Comparison of ENCODE assay signal across 8 mouse cellular contexts in genomic region chr14:57664822-57665627, GRCm38 (mm10). TPM values are rescaled to one million over a fixed set of nuclear protein-coding genes. Genes with fewer than 3 reads are reported as not detected.
A peak's percentile ranks its signal among the peaks of the same experiment; 100 is the strongest.
DNase-seq lines count a peak whose midpoint lies in the region; ATAC-seq and TF ChIP-seq lines count a peak whose summit lies in the region.

Gene Xpo4 (minus strand): TSS chr14:57665430.

- peak within 1 kb of the TSS; percentile 85 for H3K4me2 ChIP-seq in forebrain, embryonic 15.5 days (replicated peaks)
- peak within 1 kb of the TSS; percentile 97 for H3K4me2 ChIP-seq in neural tube, embryonic 14.5 days (ENCODE audit: low read depth, low read length)

- peak within 1 kb of the TSS; percentile 96 for H3K27ac ChIP-seq in forebrain, embryonic 15.5 days (replicated peaks)
- peak within 1 kb of the TSS; percentile 96 for H3K27ac ChIP-seq in neural tube, embryonic 14.5 days (ENCODE audit: low read depth, low read length)
- H3K27ac ChIP-seq in testis, adult 2 months (ENCODE audit: control insufficient read depth, insufficient read depth, low read depth, low read length), result peak within 1 kb of the TSS; percentile 84

- ATAC-seq in G1E (ENCODE audit: extremely low read depth, insufficient number of reproducible peaks, low FRiP score, poor library complexity, severe bottlenecking), result peak; percentile 68
- ATAC-seq in forebrain, embryonic 15.5 days (replicated peaks), result peak; percentile 97
- ATAC-seq in neural tube, embryonic 14.5 days (ENCODE audit: low read depth), result peak; percentile 96

- H3K9me3 ChIP-seq in G1E (replicated peaks), result no peaks in the 10 kb centered on the region
- H3K9me3 ChIP-seq in forebrain, embryonic 15.5 days, result no peaks in the 10 kb centered on the region
- no peaks in the 10 kb centered on the region for H3K9me3 ChIP-seq in neural tube, embryonic 14.5 days (ENCODE audit: control insufficient read depth, low read length)

- no peaks in the 10 kb centered on the region for H3K27me3 ChIP-seq in G1E (ENCODE audit: insufficient read depth, low read length)
- H3K27me3 ChIP-seq in forebrain, embryonic 15.5 days, result no peaks in the 10 kb centered on the region
- no peaks in the 10 kb centered on the region for H3K27me3 ChIP-seq in neural tube, embryonic 14.5 days (ENCODE audit: control insufficient read depth, insufficient read depth, low read length)
- H3K27me3 ChIP-seq in testis, adult 2 months (ENCODE audit: control insufficient read depth, insufficient read depth, low read length), result no peaks in the 10 kb centered on the region

- TF ChIP-seq CTCF in G1E (IDR thresholded peaks at IDR 0.05; ENCODE audit: low read depth, low read length), result no peak
- TF ChIP-seq CTCF in testis, adult 2 months (IDR thresholded peaks at IDR 0.05; ENCODE audit: control insufficient read depth, insufficient read depth, insufficient replicate concordance, low read depth, low read length), result no peak

- H3K9ac ChIP-seq in forebrain, embryonic 15.5 days (replicated peaks), result peak within 1 kb of the TSS; percentile 90
- H3K9ac ChIP-seq in neural tube, embryonic 14.5 days (replicated peaks; ENCODE audit: low read depth, low read length), result peak within 1 kb of the TSS; percentile 78

- under 1% methylated on average over 73 of the region's 80 CpGs for WGBS in forebrain, embryonic 15.5 days
- WGBS in neural tube, embryonic 14.5 days, result under 1% methylated on average over 79 of the region's 80 CpGs

- peaks cover 31% of the 10 kb centered on the region for H3K4me1 ChIP-seq in G1E (ENCODE audit: insufficient read depth, low read depth, low read length)
- peaks cover 30% of the 10 kb centered on the region for H3K4me1 ChIP-seq in forebrain, embryonic 15.5 days
- H3K4me1 ChIP-seq in neural tube, embryonic 14.5 days (ENCODE audit: control insufficient read depth, insufficient read depth, low read length), result peaks cover 12% of the 10 kb centered on the region
- H3K4me1 ChIP-seq in testis, adult 2 months (ENCODE audit: control insufficient read depth, insufficient read depth, low read length), result 0 out of 2 replicates have a peak, but pooled peaks cover 4% of the 10 kb centered on the region

- peak within 1 kb of the TSS; percentile 96 for H3K4me3 ChIP-seq in G1E (ENCODE audit: low read depth, low read length)
- H3K4me3 ChIP-seq in forebrain, embryonic 15.5 days, result peak within 1 kb of the TSS; percentile 82
- peak within 1 kb of the TSS; percentile 81 for H3K4me3 ChIP-seq in neural tube, embryonic 14.5 days (ENCODE audit: low read depth, low read length)
- peak within 1 kb of the TSS; percentile 88 for H3K4me3 ChIP-seq in testis, adult 2 months (ENCODE audit: control insufficient read depth, low read depth, low read length)

- peaks cover 33% of the 10 kb centered on the region for H3K36me3 ChIP-seq in G1E (replicated peaks)
- H3K36me3 ChIP-seq in forebrain, embryonic 15.5 days, result no peaks in the 10 kb centered on the region
- H3K36me3 ChIP-seq in neural tube, embryonic 14.5 days (ENCODE audit: control insufficient read depth, insufficient read depth, low read length), result no peaks in the 10 kb centered on the region
- no peaks in the 10 kb centered on the region for H3K36me3 ChIP-seq in testis, adult 2 months (ENCODE audit: control insufficient read depth, insufficient read depth, low read length)

- DNase-seq in G1E (ENCODE audit: low spot score), result peak; percentile 87
- peak; percentile 84 for DNase-seq in cerebellum, adult 11-12 months
- peak; percentile 67 for DNase-seq in heart, postnatal 25 days (ENCODE audit: low spot score)
- DNase-seq in layer of hippocampus, adult 18-20 months (ENCODE audit: low spot score in 2 of 2), result peak; percentile 81 to 88
- peak; percentile 74 to 75 for DNase-seq in lung, adult 18-20 months

- intact Hi-C loops in heart, postnatal 25 days (cut with DNase I), result no loop called here

- peak; percentile 81 for TF ChIP-seq POLR2A in testis, adult 2 months (IDR thresholded peaks at IDR 0.05; ENCODE audit: control insufficient read depth, low read depth, low read length)

RNA-seq across cellular contexts. Expression of gene Xpo4, which starts in this region (rescaled TPM):
- 81.6 and 98.1 TPM in 2 replicates for total RNA-seq in G1E (2014; fragmentation: Nextera tagmentation)
- 35.8 and 45.0 TPM in 2 replicates for total RNA-seq in G1E (2017)
- polyA plus RNA-seq in G1E (2012), result 4.8 and 16.3 TPM in 2 replicates
- 14.9 and 15.7 TPM in 2 replicates for polyA plus RNA-seq in forebrain, embryonic 15.5 days (2015; fragmentation: Nextera tagmentation; extraction: Ambion mirVana)
- total RNA-seq in heart, postnatal 25 days (2021), result 10 to 100 TPM; 11.2 to 11.9 TPM
- 10 to 100 TPM; 12.2 to 13.1 TPM for total RNA-seq in layer of hippocampus, adult 18-20 months (2021)
- polyA plus RNA-seq in neural tube, embryonic 14.5 days (2014; fragmentation: Nextera tagmentation; extraction: Ambion mirVana), result 17.5 and 18.0 TPM in 2 replicates
- polyA plus RNA-seq in testis, adult 2 months (2012; rRNA removed), result 12.2 and 14.5 TPM in 2 replicates

Comparison
In these comparisons a context has a peak if more than half of its experiments do, and no peak if none do; other contexts are left out.
1. Peak in every context shown above with its lines: DNase-seq, ATAC-seq, H3K4me3 ChIP-seq and H3K27ac ChIP-seq.